In the genomic region with DNA sequence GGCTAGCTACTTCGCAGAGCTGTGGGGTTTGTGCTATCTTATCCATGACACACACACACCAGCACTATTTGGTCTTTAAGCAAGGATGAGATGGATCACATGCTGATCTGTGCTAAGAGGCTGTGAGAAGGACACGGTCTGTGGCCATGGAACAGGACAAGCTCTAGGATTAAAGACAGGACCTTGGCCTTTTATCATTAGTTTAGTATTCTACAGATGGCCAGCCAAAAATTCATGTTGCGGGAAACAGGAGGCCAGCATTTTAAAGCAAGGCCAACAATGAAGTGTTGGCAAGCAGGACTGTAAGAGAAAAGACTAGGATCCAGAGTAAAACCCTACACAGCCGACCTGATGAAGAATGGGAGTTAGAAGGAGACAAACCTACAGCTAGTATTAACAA, we compare ENCODE assay signal across 22 mouse cellular contexts.
"Had no signal": no experiment of that assay in that cellular context is flagged by ENCODE, and none has a peak within 500 bp of the region (broad histone marks: within the 10 kb centered on the region; RNA-seq: fewer than 3 reads in every experiment).

No protein-coding gene starts in this region.

- H3K27ac ChIP-seq: lung, embryonic 15.5 days; macrophage; neural tube, embryonic 13.5 days; neural tube, embryonic 15.5 days had no signal

- DNase-seq: liver, postnatal 0 days; lung, adult 2 months; lung, postnatal 14 days; lung, postnatal 36 days; midbrain, embryonic 14.5 days; retina, postnatal 1 day; right cerebral cortex, adult 18-20 months; right cerebral cortex, postnatal 25 days; right cerebral cortex, postnatal 4 days; spleen, adult 18-20 months; thymus, adult 18-20 months; thymus, postnatal 14 days; thymus, postnatal 36 days had no signal

- H3K4me2 ChIP-seq: lung, embryonic 15.5 days; midbrain, embryonic 11.5 days; neural tube, embryonic 13.5 days; neural tube, embryonic 15.5 days had no signal

- ATAC-seq: liver, postnatal 0 days; lung, postnatal 0 days; midbrain, embryonic 16.5 days had no signal

- H3K27me3 ChIP-seq: lung, embryonic 15.5 days; megakaryocyte, embryonic 14.5 days; neural tube, embryonic 13.5 days; neural tube, embryonic 15.5 days had no signal

- H3K4me1 ChIP-seq: lung, embryonic 15.5 days; neural tube, embryonic 13.5 days; neural tube, embryonic 15.5 days had no signal

- H3K9ac ChIP-seq: liver, postnatal 0 days; lung, embryonic 15.5 days; neural tube, embryonic 13.5 days; neural tube, embryonic 15.5 days had no signal

- H3K4me3 ChIP-seq: lung, embryonic 15.5 days; megakaryocyte, embryonic 14.5 days; myocyte; neural tube, embryonic 13.5 days; neural tube, embryonic 15.5 days had no signal

- H3K36me3 ChIP-seq: neural tube, embryonic 13.5 days; neural tube, embryonic 15.5 days had no signal

- H3K9me3 ChIP-seq: lung, embryonic 15.5 days; megakaryocyte, embryonic 14.5 days; neural tube, embryonic 13.5 days; neural tube, embryonic 15.5 days had no signal
